Mouse (Mus musculus): Measurements from ENCODE around the gene Uggt1. TPM values are rescaled to one million over a fixed set of nuclear protein-coding genes. Genes with fewer than 3 reads are reported as not detected.

The Uggt1 gene
- polyA plus RNA-seq, 1 experiment from 2014 or later, result 21.8 TPM

- ATAC-seq, result no peak
- TF ChIP-seq CTCF (IDR thresholded peaks at IDR 0.05; ENCODE audit: low read depth), result no peak
- no peak overlapping the region for H3K9ac ChIP-seq (ENCODE audit: low read depth, low read length)
- 81% methylated on average over 4 of the region's 4 CpGs for WGBS
- no peak overlapping the region for H3K27ac ChIP-seq (ENCODE audit: low read depth, low read length)
- no peaks in the 10 kb centered on the region for H3K27me3 ChIP-seq (replicated peaks; ENCODE audit: control insufficient read depth, insufficient read depth, low read length)
- H3K4me1 ChIP-seq (replicated peaks; ENCODE audit: control insufficient read depth, insufficient read depth, low read length), result 0 out of 2 replicates have a peak, but pooled peaks cover 3% of the 10 kb centered on the region
- H3K4me2 ChIP-seq (replicated peaks; ENCODE audit: low read depth), result no peak overlapping the region
- no peak overlapping the region for H3K4me3 ChIP-seq (ENCODE audit: low read depth, low read length)
- no peaks in the 10 kb centered on the region for H3K9me3 ChIP-seq (ENCODE audit: control insufficient read depth)
- H3K36me3 ChIP-seq (ENCODE audit: control insufficient read depth, insufficient read depth), result no peaks in the 10 kb centered on the region
Observed at GRCm38 (mm10) chr1:36130307-36131035, 114.0 kb downstream of the Uggt1 start.

GRCm38 (mm10) chr1:36129881-36130280, 114.6 kb downstream of the Uggt1 start:
- Histone ChIP-seq H3K9ac (ENCODE audit: low read depth, low read length) (no peak overlapping the region), H3K4me3 (ENCODE audit: low read depth, low read length) (no peak overlapping the region), H3K4me1 (replicated peaks; ENCODE audit: control insufficient read depth, insufficient read depth, low read length) (0 out of 2 replicates have a peak, but pooled peaks cover 3% of the 10 kb centered on the region), H3K9me3 (ENCODE audit: control insufficient read depth) (no peaks in the 10 kb centered on the region), H3K4me2 (replicated peaks; ENCODE audit: low read depth) (no peak overlapping the region), H3K27me3 (replicated peaks; ENCODE audit: control insufficient read depth, insufficient read depth, low read length) (no peaks in the 10 kb centered on the region), H3K36me3 (ENCODE audit: control insufficient read depth, insufficient read depth) (no peaks in the 10 kb centered on the region), H3K27ac (ENCODE audit: low read depth, low read length) (no peak overlapping the region)
- no peak for TF ChIP-seq CTCF (IDR thresholded peaks at IDR 0.05; ENCODE audit: low read depth)
- ATAC-seq, result no peak
- 92% methylated on average over 8 of the region's 8 CpGs for WGBS

- Histone ChIP-seq H3K27me3 (replicated peaks; ENCODE audit: control insufficient read depth, insufficient read depth, low read length) (no peaks in the 10 kb centered on the region), H3K4me2 (replicated peaks; ENCODE audit: low read depth) (no peak overlapping the region), H3K36me3 (ENCODE audit: control insufficient read depth, insufficient read depth) (no peaks in the 10 kb centered on the region), H3K4me1 (replicated peaks; ENCODE audit: control insufficient read depth, insufficient read depth, low read length) (0 out of 2 replicates have a peak, but pooled peaks cover 3% of the 10 kb centered on the region), H3K9ac (ENCODE audit: low read depth, low read length) (no peak overlapping the region), H3K9me3 (ENCODE audit: control insufficient read depth) (0 out of 2 replicates have a peak, but pooled peaks cover 2% of the 10 kb centered on the region), H3K27ac (ENCODE audit: low read depth, low read length) (no peak overlapping the region; the same call in 1 of the 2 replicates), H3K4me3 (ENCODE audit: low read depth, low read length) (no peak overlapping the region)
- WGBS, result 39% methylated on average over 4 of the region's 4 CpGs
- peak; percentile 40; the same call in 1 of the 2 replicates for ATAC-seq
- TF ChIP-seq CTCF (IDR thresholded peaks at IDR 0.05; ENCODE audit: low read depth), result no peak
Observed at GRCm38 (mm10) chr1:36129126-36129525, 115.4 kb downstream of the Uggt1 start.

GRCm38 (mm10) chr1:36125076-36125475, 119.4 kb downstream of the Uggt1 start:
- H3K4me3 ChIP-seq (ENCODE audit: low read depth, low read length), result no peak overlapping the region
- 43% methylated on average over 7 of the region's 7 CpGs for whole genome bisulfite sequencing
- H3K27ac ChIP-seq (ENCODE audit: low read depth, low read length), result no peak overlapping the region
- no peaks in the 10 kb centered on the region for H3K4me1 ChIP-seq (replicated peaks; ENCODE audit: control insufficient read depth, insufficient read depth, low read length)
- no peak for TF ChIP-seq CTCF (IDR thresholded peaks at IDR 0.05; ENCODE audit: low read depth)
- no peak overlapping the region for H3K4me2 ChIP-seq (replicated peaks; ENCODE audit: low read depth)
- H3K9ac ChIP-seq (ENCODE audit: low read depth, low read length), result no peak overlapping the region
- H3K36me3 ChIP-seq (ENCODE audit: control insufficient read depth, insufficient read depth), result no peaks in the 10 kb centered on the region
- H3K27me3 ChIP-seq (replicated peaks; ENCODE audit: control insufficient read depth, insufficient read depth, low read length), result no peaks in the 10 kb centered on the region
- 0 out of 2 replicates have a peak, but pooled peaks cover 2% of the 10 kb centered on the region for H3K9me3 ChIP-seq (ENCODE audit: control insufficient read depth)
- no peak for ATAC-seq

GRCm38 (mm10) chr1:36121172-36121571, 123.3 kb downstream of the Uggt1 start:
- 77% methylated on average over 8 of the region's 8 CpGs for WGBS

GRCm38 (mm10) chr1:36119426-36119825, 125.1 kb downstream of the Uggt1 start:
- Histone ChIP-seq H3K4me3 (ENCODE audit: low read depth, low read length) (no peak overlapping the region), H3K9ac (ENCODE audit: low read depth, low read length) (no peak overlapping the region), H3K9me3 (ENCODE audit: control insufficient read depth) (no peaks in the 10 kb centered on the region), H3K36me3 (ENCODE audit: control insufficient read depth, insufficient read depth) (no peaks in the 10 kb centered on the region), H3K27me3 (replicated peaks; ENCODE audit: control insufficient read depth, insufficient read depth, low read length) (no peaks in the 10 kb centered on the region), H3K27ac (ENCODE audit: low read depth, low read length) (no peak overlapping the region), H3K4me1 (replicated peaks; ENCODE audit: control insufficient read depth, insufficient read depth, low read length) (no peaks in the 10 kb centered on the region), H3K4me2 (replicated peaks; ENCODE audit: low read depth) (no peak overlapping the region)
- no peak for TF ChIP-seq CTCF (IDR thresholded peaks at IDR 0.05; ENCODE audit: low read depth)
- no peak for ATAC-seq
- 80% methylated on average over 4 of the region's 4 CpGs for WGBS

More at GRCm38 (mm10) chr1:36121172-36121571, 123.3 kb downstream of the Uggt1 start:
- H3K9ac ChIP-seq (ENCODE audit: low read depth, low read length), result no peak overlapping the region
- ATAC-seq, result no peak
- H3K4me2 ChIP-seq (replicated peaks; ENCODE audit: low read depth), result no peak overlapping the region
- no peaks in the 10 kb centered on the region for H3K36me3 ChIP-seq (ENCODE audit: control insufficient read depth, insufficient read depth)
- no peaks in the 10 kb centered on the region for H3K4me1 ChIP-seq (replicated peaks; ENCODE audit: control insufficient read depth, insufficient read depth, low read length)
- H3K4me3 ChIP-seq (ENCODE audit: low read depth, low read length), result no peak overlapping the region
- no peak overlapping the region for H3K27ac ChIP-seq (ENCODE audit: low read depth, low read length)
- H3K27me3 ChIP-seq (replicated peaks; ENCODE audit: control insufficient read depth, insufficient read depth, low read length), result no peaks in the 10 kb centered on the region
- TF ChIP-seq CTCF (IDR thresholded peaks at IDR 0.05; ENCODE audit: low read depth), result no peak
- 0 out of 2 replicates have a peak, but pooled peaks cover 2% of the 10 kb centered on the region for H3K9me3 ChIP-seq (ENCODE audit: control insufficient read depth)
